Mouse (Mus musculus) embryo, embryonic 11.5 days (tissue): ENCODE measurements at regions not wholly inside any gene's neighbourhood (a gene's known extent, or its start where the extent isn't known, plus 50 kb on each side); places are given as distances from the start of the nearest gene placed in this dataset.

Experiments used
- DNase-seq: peaks from one replicate; pipeline ENCODE4 v3.0.0-alpha.2; 2012; ENCODE audit warnings: low read depth, low spot score

GRCm38 (mm10) chr9:91823733-91824487, 368.8 kb upstream of the Plscr5 start:
- DNase-seq: no peak

- DNase-seq: no peak
These were observed 374.0 kb upstream of the Plscr5 start for GRCm38 (mm10) chr9:91818616-91819328.

GRCm38 (mm10) chr9:91803372-91803961, 389.3 kb upstream of the Plscr5 start:
- DNase-seq: no peak

GRCm38 (mm10) chr9:91798837-91799225, 393.9 kb upstream of the Plscr5 start:
- DNase-seq: no peak

GRCm38 (mm10) chr9:91798171-91798836, 394.4 kb upstream of the Plscr5 start:
- DNase-seq: no peak

GRCm38 (mm10) chr9:91796976-91797375, 395.8 kb upstream of the Plscr5 start:
- no peak for DNase-seq

GRCm38 (mm10) chr9:91752935-91753334, 387.3 kb upstream of the Zic1 start:
- DNase-seq: no peak

- DNase-seq: no peak
These were observed 345.5 kb upstream of the Zic1 start for GRCm38 (mm10) chr9:91711106-91711505.

GRCm38 (mm10) chr9:91680859-91681258, 315.2 kb upstream of the Zic1 start:
- DNase-seq: no peak

- DNase-seq: no peak
These were observed 301.1 kb upstream of the Zic1 start for GRCm38 (mm10) chr9:91666667-91667066.

GRCm38 (mm10) chr9:91660089-91660488, 294.5 kb upstream of the Zic1 start:
- no peak for DNase-seq

- no peak for DNase-seq
These were observed 288.5 kb upstream of the Zic1 start for GRCm38 (mm10) chr9:91654071-91654470.

- DNase-seq: no peak
These were observed 286.9 kb upstream of the Zic1 start for GRCm38 (mm10) chr9:91652384-91653100.

- no peak for DNase-seq
These were observed 244.8 kb upstream of the Zic1 start for GRCm38 (mm10) chr9:91610401-91610800.

- no peak for DNase-seq
These were observed 244.0 kb upstream of the Zic1 start for GRCm38 (mm10) chr9:91609457-91610166.

- DNase-seq: no peak
These were observed 236.1 kb upstream of the Zic1 start for GRCm38 (mm10) chr9:91601740-91602139.

- DNase-seq: no peak
These were observed 226.3 kb upstream of the Zic1 start for GRCm38 (mm10) chr9:91591915-91592314.

GRCm38 (mm10) chr9:91588756-91589155, 223.1 kb upstream of the Zic1 start:
- DNase-seq: no peak

GRCm38 (mm10) chr9:91587861-91588260, 222.3 kb upstream of the Zic1 start:
- no peak for DNase-seq

GRCm38 (mm10) chr9:91587271-91587670, 221.7 kb upstream of the Zic1 start:
- no peak for DNase-seq

- no peak for DNase-seq
These were observed 221.0 kb upstream of the Zic1 start for GRCm38 (mm10) chr9:91586635-91587034.
